Mouse (Mus musculus) right cerebral cortex, postnatal 25 days (tissue): ENCODE results near the gene Sertad1.
A peak's percentile ranks its signal among the peaks of the same experiment; 100 is the strongest.

Source experiments
- DNase-seq: peaks from one replicate; pipeline ENCODE4 v3.0.0; 2022

Sertad1 gene

GRCm38 (mm10) chr7:27506765-27507370 lies 20.2 kb downstream of the Sertad1 start:
- no peak for DNase-seq

DNA sequence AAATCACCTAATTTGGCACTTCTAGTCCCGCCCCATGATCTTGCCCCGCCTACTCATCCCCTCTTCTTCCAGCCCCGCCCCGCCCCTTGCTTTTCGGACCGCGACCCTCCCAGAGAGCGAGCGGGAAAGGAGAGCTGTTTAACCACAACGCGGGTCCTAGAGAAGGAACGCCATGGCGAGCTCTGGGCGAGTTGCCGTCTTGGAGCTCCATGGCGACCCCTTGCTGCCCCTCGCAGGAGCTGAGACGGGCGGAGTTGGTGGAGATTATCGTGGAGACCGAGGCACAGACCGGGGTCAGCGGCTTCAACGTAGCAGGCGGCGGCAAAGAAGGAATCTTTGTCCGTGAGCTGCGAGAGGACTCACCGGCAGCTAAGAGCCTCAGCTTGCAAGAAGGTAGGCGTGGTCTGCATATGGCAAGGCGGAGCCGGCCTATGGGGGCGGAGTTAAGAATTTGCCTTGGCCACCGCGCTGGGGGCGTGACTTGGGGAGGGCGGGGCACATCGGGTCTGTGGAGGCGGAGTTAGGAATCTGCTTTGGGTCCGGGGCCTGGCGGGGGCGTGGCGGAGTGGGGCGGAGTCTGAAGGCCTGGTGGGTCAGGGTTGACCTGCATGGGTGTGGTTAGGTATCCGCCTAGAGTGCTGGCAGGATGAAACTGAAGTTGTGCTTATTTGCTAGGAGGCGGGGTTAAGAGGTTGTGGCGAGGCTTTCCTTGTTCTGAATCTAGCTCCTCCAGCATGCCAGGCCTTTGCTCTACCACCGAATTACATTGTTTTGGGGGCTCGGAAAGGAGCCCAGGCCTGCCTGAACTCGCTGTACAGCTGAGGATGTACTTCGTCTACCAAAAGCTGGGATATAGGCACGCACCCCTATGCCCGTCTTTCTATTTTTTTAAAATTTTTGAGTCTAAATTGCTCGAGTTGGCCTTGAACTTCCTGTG lies 21.3 kb downstream of the Sertad1 start:
- peak; percentile 88 for DNase-seq

DNA sequence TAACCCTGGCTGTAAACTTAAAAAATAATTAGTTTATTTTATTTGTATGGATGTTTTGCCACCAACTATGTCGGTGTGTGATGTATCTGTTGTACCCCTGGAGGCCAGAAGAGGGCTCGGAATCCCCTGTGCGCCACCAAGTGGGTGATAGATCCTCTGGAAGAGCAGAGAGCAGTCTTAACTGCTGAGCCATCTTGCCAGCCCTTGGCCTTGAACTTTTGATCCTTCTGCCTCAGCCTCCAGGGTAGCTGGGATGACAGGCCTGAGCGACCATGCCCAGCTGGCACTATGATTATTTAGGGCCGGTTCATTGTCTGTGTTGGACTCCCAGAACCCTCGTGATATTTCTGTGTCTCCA lies 21.9 kb downstream of the Sertad1 start:
- DNase-seq = no peak

DNA sequence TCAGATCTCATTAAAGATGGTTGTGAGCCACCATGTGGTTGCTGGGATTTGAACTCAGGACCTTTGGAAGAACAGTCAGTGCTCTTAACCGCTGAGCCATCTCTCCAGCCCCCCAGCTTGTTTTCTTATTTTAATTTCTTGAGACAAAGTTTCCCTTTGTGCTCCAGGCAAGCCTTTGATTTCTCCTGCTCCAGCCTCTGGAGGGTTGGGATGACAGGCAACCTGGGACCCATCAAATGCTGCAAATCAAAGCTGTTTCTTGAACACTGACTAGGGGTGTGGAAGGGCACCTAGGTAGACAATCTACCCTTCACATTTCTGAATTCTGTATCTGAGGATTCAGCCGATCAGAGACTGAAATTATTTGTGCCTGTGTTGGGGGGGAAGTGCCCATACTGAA lies 24.1 kb downstream of the Sertad1 start:
- DNase-seq = no peak

DNA sequence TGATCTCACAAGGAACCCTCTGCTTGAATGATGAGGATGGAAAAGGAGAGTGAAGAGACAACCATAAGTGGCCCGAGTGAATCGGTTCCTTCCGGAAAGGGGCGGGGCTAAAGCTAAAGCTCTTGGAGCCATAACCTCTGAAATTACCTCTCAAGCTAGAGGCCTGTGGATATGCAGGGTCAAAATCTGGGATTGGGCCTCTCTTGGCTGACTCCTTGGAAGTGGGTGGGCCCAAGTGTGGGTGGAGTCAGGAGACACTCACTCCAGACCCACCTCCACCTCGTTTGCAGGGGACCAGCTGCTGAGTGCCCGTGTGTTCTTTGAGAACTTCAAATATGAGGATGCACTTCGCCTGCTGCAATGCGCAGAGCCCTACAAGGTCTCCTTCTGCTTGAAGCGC lies 28.3 kb downstream of the Sertad1 start:
- no peak for DNase-seq

DNA sequence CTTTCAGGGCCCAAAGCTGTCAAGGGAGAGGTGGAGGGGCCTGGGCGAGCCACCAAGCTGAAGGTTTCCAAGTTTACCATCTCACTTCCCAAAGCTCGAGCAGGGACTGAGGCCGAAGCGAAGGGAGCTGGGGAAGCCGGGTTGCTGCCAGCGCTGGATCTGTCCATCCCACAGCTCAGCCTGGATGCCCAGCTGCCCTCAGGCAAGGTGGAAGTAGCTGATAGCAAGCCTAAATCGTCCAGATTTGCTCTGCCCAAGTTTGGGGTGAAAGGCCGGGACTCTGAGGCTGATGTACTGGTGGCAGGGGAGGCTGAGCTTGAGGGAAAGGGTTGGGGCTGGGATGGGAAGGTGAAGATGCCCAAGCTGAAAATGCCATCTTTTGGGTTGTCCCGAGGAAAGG lies 31.6 kb downstream of the Sertad1 start:
- no peak for DNase-seq

DNA sequence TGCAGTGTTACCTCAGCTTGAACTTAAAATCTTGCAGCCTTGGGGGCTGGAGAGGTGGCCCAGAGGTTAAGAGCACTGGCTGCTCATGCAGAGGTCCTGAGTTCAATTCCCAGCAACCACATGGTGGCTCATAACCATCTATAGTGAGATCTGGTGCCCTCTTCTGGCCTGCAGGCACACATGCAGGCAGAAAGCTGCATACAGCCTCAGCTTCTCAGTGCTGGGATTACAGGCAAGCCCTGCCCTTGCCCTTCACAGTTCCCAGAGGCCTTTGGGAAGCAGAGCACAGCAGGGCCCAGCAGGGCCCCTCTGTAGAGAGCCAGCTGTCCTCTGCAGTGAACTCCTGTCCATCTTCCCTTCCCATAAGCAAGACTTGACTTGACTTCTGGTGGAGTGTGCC lies 33.4 kb downstream of the Sertad1 start:
- no peak for DNase-seq

GRCm38 (mm10) chr7:27520599-27520998 lies 33.9 kb downstream of the Sertad1 start:
- no peak for DNase-seq

DNA sequence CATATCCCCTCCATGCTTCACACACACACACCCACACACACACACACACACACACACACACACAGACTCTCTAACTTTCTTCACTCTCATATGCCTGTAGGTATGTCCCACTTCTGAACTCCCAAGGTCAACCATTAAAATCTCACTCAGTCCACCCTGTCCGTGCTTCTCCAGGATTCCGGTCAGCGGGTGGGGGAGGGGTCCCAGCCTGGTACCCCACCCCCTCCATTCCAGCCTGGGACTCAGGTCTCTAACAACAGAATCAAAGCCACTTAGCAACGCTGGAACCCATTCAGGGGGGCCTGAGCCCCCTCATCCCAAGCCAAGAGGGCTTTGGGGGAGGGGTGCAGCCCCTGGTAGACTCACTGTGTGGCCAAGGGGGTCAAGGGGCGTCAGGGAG lies 36.3 kb downstream of the Sertad1 start, which contains the start of gene Hipk4:
Hipk4 (plus strand) TSS at position 301 of the 400 bp plus-strand sequence.
- DNase-seq = no peak

DNA sequence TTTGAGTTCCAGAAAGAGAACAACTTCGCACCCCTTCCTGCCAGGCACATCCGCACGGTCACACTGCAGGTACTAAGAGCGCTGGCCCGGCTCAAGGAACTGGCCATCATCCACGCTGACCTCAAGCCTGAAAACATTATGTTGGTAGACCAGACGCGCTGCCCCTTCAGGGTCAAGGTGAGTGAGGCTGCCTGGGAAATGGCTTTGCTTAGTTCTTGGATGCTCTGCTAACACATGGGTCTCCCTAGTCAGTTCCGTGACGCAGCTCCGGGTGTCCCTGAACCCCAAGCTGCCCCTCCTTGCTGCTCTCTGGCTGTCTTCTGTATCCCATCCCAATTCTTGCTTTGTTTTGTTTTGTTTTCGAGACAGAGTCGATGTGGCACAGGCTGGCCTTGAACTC lies 37.1 kb downstream of the Sertad1 start:
- DNase-seq = no peak

GRCm38 (mm10) chr7:27526039-27526827 lies 39.5 kb downstream of the Sertad1 start:
- peak; percentile 72 for DNase-seq

DNA sequence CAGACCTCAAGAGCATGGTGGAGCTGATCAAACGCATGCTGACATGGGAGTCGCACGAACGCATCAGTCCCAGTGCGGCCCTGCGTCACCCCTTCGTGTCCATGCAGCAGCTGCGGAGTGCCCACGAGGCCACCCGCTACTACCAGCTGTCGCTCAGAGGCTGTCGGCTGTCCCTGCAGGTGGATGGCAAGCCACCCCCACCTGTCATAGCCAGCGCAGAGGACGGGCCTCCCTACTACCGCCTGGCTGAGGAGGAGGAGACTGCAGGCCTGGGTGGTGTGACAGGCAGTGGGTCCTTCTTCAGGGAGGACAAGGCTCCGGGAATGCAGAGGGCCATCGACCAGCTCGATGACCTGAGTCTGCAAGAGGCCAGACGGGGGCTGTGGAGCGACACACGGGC lies 42.4 kb downstream of the Sertad1 start:
- no peak for DNase-seq

DNA sequence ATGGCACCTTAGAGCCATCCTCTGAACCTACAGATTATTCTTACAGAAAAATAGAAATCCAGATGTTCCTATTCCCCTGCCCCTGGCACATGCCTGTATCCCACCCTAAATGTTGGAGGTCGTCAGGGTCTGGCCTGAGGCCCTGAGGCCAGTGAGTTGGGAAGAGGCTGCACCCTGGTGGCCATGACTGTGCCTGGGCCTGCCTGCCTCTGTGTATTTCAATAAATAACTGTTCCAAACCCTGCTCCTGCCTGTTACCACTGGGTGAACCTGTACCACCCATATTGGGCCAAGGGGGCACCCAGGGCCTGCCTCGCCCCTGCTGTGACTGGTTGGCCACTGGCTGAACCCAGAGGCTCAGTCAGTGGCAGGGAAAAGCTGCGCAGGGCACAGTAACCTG lies 44.2 kb downstream of the Sertad1 start:
- DNase-seq = no peak

GRCm38 (mm10) chr7:27531707-27532106 lies 45.0 kb downstream of the Sertad1 start:
- DNase-seq = no peak

GRCm38 (mm10) chr7:27532480-27533050 lies 45.9 kb downstream of the Sertad1 start:
- no peak for DNase-seq

DNA sequence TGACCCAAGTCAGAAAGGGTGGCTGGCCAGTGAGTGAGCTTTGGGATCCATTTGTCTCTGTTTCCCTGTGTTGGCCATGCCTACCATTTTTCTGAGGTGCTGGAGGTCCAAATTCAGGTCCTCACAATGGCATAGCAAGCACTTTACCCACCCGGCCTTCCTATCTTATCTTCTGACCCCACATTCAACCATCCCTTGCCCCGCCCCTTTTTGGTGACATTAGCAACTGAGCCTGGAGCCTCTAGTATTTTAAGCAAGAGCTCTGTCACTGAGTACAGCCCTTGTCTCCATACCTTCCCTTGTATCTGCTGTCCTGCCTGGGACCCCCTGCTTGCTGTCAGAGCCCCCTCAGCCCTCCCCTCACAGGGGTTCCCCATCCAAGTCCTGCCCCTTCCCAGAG lies 48.7 kb downstream of the Sertad1 start:
- DNase-seq = no peak

GRCm38 (mm10) chr7:27536618-27537017 lies 49.9 kb downstream of the Sertad1 start:
- DNase-seq = no peak

- DNase-seq = no peak
Measured at GRCm38 (mm10) chr7:27537998-27538397, 51.3 kb downstream of the Sertad1 start.

DNA sequence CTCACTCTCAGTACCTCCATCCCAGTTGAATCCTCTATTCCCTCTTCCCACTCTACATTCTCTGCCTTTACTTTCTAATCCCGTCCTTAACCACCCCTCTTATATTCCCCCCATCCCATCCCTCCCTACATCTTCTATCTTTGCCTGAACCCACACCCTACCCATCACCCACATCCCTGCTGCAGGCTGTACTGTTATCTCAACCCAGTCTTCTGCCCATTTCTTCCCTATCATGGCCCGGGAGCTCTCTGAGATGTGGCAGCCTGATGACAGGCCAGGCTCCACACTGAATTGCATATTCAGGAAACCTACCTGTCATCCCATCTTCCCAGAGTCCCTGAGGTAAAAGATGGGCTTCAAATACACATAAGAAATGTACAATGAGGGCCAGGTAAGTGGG lies 52.1 kb downstream of the Sertad1 start:
- DNase-seq = no peak
